Mouse (Mus musculus) kidney, adult 2 months (tissue): Measurements from ENCODE around the gene Ets1. TPM values are rescaled to one million over a fixed set of nuclear protein-coding genes. Genes with fewer than 3 reads are reported as not detected.

ENCODE experiments used
- DNase-seq: peaks from one replicate; pipeline ENCODE4 v3.0.0; 2021
- H3K27ac ChIP-seq: fragments of 200-500 bp; 2 replicates; pipeline ENCODE4 v1.5.1; 2012; ENCODE audit warnings: low read depth, low read length, control low read depth, inconsistent platforms; ENCODE audit not compliant: insufficient read depth
- H3K27me3 ChIP-seq: fragments of 200-500 bp; replicated peaks from 2 replicates; pipeline ENCODE4 v1.6.1; 2012; ENCODE audit warnings: mild to moderate bottlenecking, moderate library complexity, low read length, inconsistent platforms; ENCODE audit not compliant: control insufficient read depth, insufficient read depth
- H3K36me3 ChIP-seq: fragments of 200-500 bp; 2 replicates; pipeline ENCODE4 v1.6.1; 2012; ENCODE audit warnings: mild to moderate bottlenecking, moderate library complexity, low read length, inconsistent platforms; ENCODE audit not compliant: control insufficient read depth, insufficient read depth
- H3K4me1 ChIP-seq: fragments of 200-500 bp; 2 replicates; pipeline ENCODE4 v1.6.1; 2011; ENCODE audit warnings: low read length; ENCODE audit not compliant: control insufficient read depth, insufficient read depth
- H3K4me3 ChIP-seq: fragments of 200-500 bp; 2 replicates; pipeline ENCODE4 v1.5.1; 2011; ENCODE audit warnings: mild to moderate bottlenecking, low read depth, low read length, control low read depth; ENCODE audit not compliant: insufficient read depth
- CTCF ChIP-seq: fragments of 200-500 bp; conservative IDR thresholded peaks from 2 replicates; pipeline ENCODE4 v1.5.1; 2011; ENCODE audit warnings: low read depth, mild to moderate bottlenecking, control low read depth, low read length, moderate library complexity, mixed read lengths; ENCODE audit not compliant: insufficient read depth, insufficient read length
- POLR2A ChIP-seq: fragments of 200-500 bp; IDR thresholded peaks from one replicate; pipeline ENCODE4 v1.6.1; 2011; ENCODE audit warnings: low read depth, low read length, control low read depth
- WGBS: fragments of 180-500 bp; shearing (Covaris S2); methylation state at CpG from one replicate; pipeline ENCODE4 v1.1.7; 2018; 5-methylcytosine and 5-hydroxymethylcytosine counted together
- polyA plus RNA-seq: library from polyadenylated mRNA; depleted of rRNA; stranded (reverse); fragments of >200 nt; gene quantifications from 2 replicates; pipeline ENCODE4 v1.2.3, GENCODE M21; 2012

Gene Ets1
- polyA plus RNA-seq, 1 experiment = 25.2 TPM

GRCm38 (mm10) chr9:32610631-32611030, 25.4 kb upstream of the Ets1 start:
- Histone ChIP-seq H3K4me1 (peaks cover 7% of the 10 kb centered on the region; the same call in 1 of the 2 replicates), H3K27me3 (no peaks in the 10 kb centered on the region), H3K4me3 (no peak overlapping the region), H3K27ac (no peak overlapping the region), H3K36me3 (no peaks in the 10 kb centered on the region)
- WGBS = 38% methylated on average over 4 of the region's 4 CpGs
- TF ChIP-seq CTCF (no peak), POLR2A (no peak)
- peak; percentile 75 for DNase-seq

GRCm38 (mm10) chr9:32611340-32611739, 24.7 kb upstream of the Ets1 start:
- H3K27ac ChIP-seq = no peak overlapping the region
- TF ChIP-seq POLR2A (no peak), CTCF (no peak)
- WGBS = 75% methylated on average over 4 of the region's 4 CpGs

GRCm38 (mm10) chr9:32612426-32612825, 23.6 kb upstream of the Ets1 start:
- DNase-seq = no peak
- TF ChIP-seq CTCF = no peak
- no peak for TF ChIP-seq POLR2A
- H3K4me1 ChIP-seq = peaks cover 7% of the 10 kb centered on the region; the same call in 1 of the 2 replicates
- WGBS = 72% methylated on average over 5 of the region's 5 CpGs
- H3K27me3 ChIP-seq = no peaks in the 10 kb centered on the region
- no peak overlapping the region for H3K27ac ChIP-seq
- no peaks in the 10 kb centered on the region for H3K36me3 ChIP-seq
- no peak overlapping the region for H3K4me3 ChIP-seq

More at GRCm38 (mm10) chr9:32611340-32611739, 24.7 kb upstream of the Ets1 start:
- Histone ChIP-seq H3K27me3 (no peaks in the 10 kb centered on the region), H3K4me3 (no peak overlapping the region), H3K36me3 (no peaks in the 10 kb centered on the region), H3K4me1 (peaks cover 7% of the 10 kb centered on the region; the same call in 1 of the 2 replicates)
- no peak for DNase-seq

- TF ChIP-seq POLR2A (no peak), CTCF (no peak)
- peak; percentile 54 for DNase-seq
- WGBS = 57% methylated on average over 6 of the region's 6 CpGs
- H3K27me3 ChIP-seq = no peaks in the 10 kb centered on the region
- no peaks in the 10 kb centered on the region for H3K36me3 ChIP-seq
- peaks cover 7% of the 10 kb centered on the region; the same call in 1 of the 2 replicates for H3K4me1 ChIP-seq
- peak overlapping the region; percentile 47 for H3K27ac ChIP-seq
- H3K4me3 ChIP-seq = no peak overlapping the region
Measured at GRCm38 (mm10) chr9:32612861-32613421, 23.1 kb upstream of the Ets1 start.

GRCm38 (mm10) chr9:32614191-32614590, 21.8 kb upstream of the Ets1 start:
- WGBS = 92% methylated on average over 9 of the region's 9 CpGs
- Histone ChIP-seq H3K4me3 (no peak overlapping the region), H3K36me3 (no peaks in the 10 kb centered on the region), H3K27ac (no peak overlapping the region), H3K4me1 (peaks cover 7% of the 10 kb centered on the region; the same call in 1 of the 2 replicates), H3K27me3 (no peaks in the 10 kb centered on the region)
- TF ChIP-seq CTCF (no peak), POLR2A (no peak)
- no peak for DNase-seq

GRCm38 (mm10) chr9:32615461-32615860, 20.6 kb upstream of the Ets1 start:
- H3K4me3 ChIP-seq = no peak overlapping the region
- no peak overlapping the region for H3K27ac ChIP-seq
- H3K27me3 ChIP-seq = no peaks in the 10 kb centered on the region
- WGBS = 93% methylated on average over 6 of the region's 6 CpGs
- H3K36me3 ChIP-seq = no peaks in the 10 kb centered on the region
- no peak for DNase-seq
- peaks cover 7% of the 10 kb centered on the region; the same call in 1 of the 2 replicates for H3K4me1 ChIP-seq
- TF ChIP-seq POLR2A (no peak), CTCF (no peak)

GRCm38 (mm10) chr9:32615986-32616385, 20.0 kb upstream of the Ets1 start:
- Histone ChIP-seq H3K4me3 (no peak overlapping the region), H3K36me3 (no peaks in the 10 kb centered on the region), H3K27ac (no peak overlapping the region), H3K4me1 (peaks cover 6% of the 10 kb centered on the region; the same call in 1 of the 2 replicates), H3K27me3 (no peaks in the 10 kb centered on the region)
- WGBS = 55% methylated on average over 7 of the region's 7 CpGs
- DNase-seq = no peak
- TF ChIP-seq CTCF = no peak
- no peak for TF ChIP-seq POLR2A
